In genomic region chr2:102876141-102876540, GRCm38 (mm10) we compare ENCODE assay signal across 15 mouse cellular contexts. TPM values are rescaled to one million over a fixed set of nuclear protein-coding genes. Genes with fewer than 3 reads are reported as not detected.
DNase-seq lines count a peak whose midpoint lies in the region; ATAC-seq and TF ChIP-seq lines count a peak whose summit lies in the region.
"Had no signal": no experiment of that assay in that cellular context is flagged by ENCODE, and none has a peak within 500 bp of the region (broad histone marks: within the 10 kb centered on the region; RNA-seq: fewer than 3 reads in every experiment).

No protein-coding gene starts in this region.

- peaks cover 62% of the 10 kb centered on the region for H3K4me1 ChIP-seq in heart, embryonic 13.5 days
- H3K4me1 ChIP-seq in bone marrow, adult 2 months (ENCODE audit: control insufficient read depth, insufficient read depth, low read length) = peaks cover 6% of the 10 kb centered on the region
- H3K4me1 ChIP-seq: midbrain, embryonic 12.5 days had no signal

- H3K27me3 ChIP-seq in heart, embryonic 13.5 days (replicated peaks) = no peaks in the 10 kb centered on the region
- H3K27me3 ChIP-seq: forebrain, embryonic 15.5 days; midbrain, embryonic 12.5 days had no signal

- DNase-seq in heart, postnatal 10 days = no peak
- DNase-seq in 416B (ENCODE audit: low read depth) = peak; percentile 35
- DNase-seq in left cerebral cortex, adult 8-10 months (ENCODE audit: low spot score in 2 of 2) = no peak
- no peak for DNase-seq in kidney, postnatal 25 days
- DNase-seq: adrenal gland, postnatal 25 days; cerebellum, postnatal 25 days; layer of hippocampus, adult 9-11 months; thymus, postnatal 25 days had no signal

- H3K9ac ChIP-seq in heart, embryonic 13.5 days = no peak overlapping the region
- H3K9ac ChIP-seq: forebrain, embryonic 15.5 days; midbrain, embryonic 12.5 days had no signal

- intact Hi-C loops in heart, postnatal 10 days (cut with DNase I) = no loop called here

- no peak overlapping the region for H3K4me2 ChIP-seq in heart, embryonic 13.5 days
- H3K4me2 ChIP-seq: forebrain, embryonic 15.5 days; liver, embryonic 11.5 days; midbrain, embryonic 12.5 days had no signal

- ATAC-seq in heart, embryonic 13.5 days (ENCODE audit: extremely low read depth, insufficient number of reproducible peaks, low FRiP score, low TSS enrichment) = no peak
- ATAC-seq in granulocyte monocyte progenitor cell, adult 5-6 weeks (replicated peaks; ENCODE audit: poor library complexity, severe bottlenecking) = peak; percentile 69
- ATAC-seq in erythroid progenitor cell, adult 5-6 weeks (replicated peaks; ENCODE audit: low FRiP score, poor library complexity, severe bottlenecking) = no peak
- ATAC-seq: forebrain, embryonic 15.5 days had no signal

- H3K36me3 ChIP-seq in heart, embryonic 13.5 days = no peaks in the 10 kb centered on the region
- H3K36me3 ChIP-seq: forebrain, embryonic 15.5 days; midbrain, embryonic 12.5 days had no signal

- H3K4me3 ChIP-seq in heart, embryonic 13.5 days = no peak overlapping the region
- H3K4me3 ChIP-seq in bone marrow, adult 2 months (replicated peaks; ENCODE audit: control insufficient read depth, low read depth, low read length) = no peak overlapping the region
- H3K4me3 ChIP-seq: forebrain, embryonic 15.5 days; midbrain, embryonic 12.5 days had no signal

- no peak for TF ChIP-seq CTCF in bone marrow, adult 2 months (IDR thresholded peaks at IDR 0.05; ENCODE audit: control insufficient read depth, insufficient read depth, low read length)

- TF ChIP-seq POLR2A in bone marrow, adult 2 months (IDR thresholded peaks at IDR 0.05; ENCODE audit: borderline replicate concordance, control insufficient read depth, low read depth, low read length) = no peak

- no peaks in the 10 kb centered on the region for H3K9me3 ChIP-seq in heart, embryonic 13.5 days
- H3K9me3 ChIP-seq: forebrain, embryonic 15.5 days; midbrain, embryonic 12.5 days had no signal

- peak overlapping the region; percentile 61 for H3K27ac ChIP-seq in heart, embryonic 13.5 days (replicated peaks)
- H3K27ac ChIP-seq in bone marrow, adult 2 months (ENCODE audit: control insufficient read depth, insufficient read depth, low read depth, low read length, poor library complexity) = peak overlapping the region; percentile 6; the same call in 1 of the 2 replicates
- H3K27ac ChIP-seq: forebrain, embryonic 15.5 days; midbrain, embryonic 12.5 days had no signal

- 11% methylated on average over 1 of the region's 1 CpGs for WGBS in heart, embryonic 13.5 days
- WGBS in bone marrow, adult 2 months = 17% methylated on average over 1 of the region's 1 CpGs

RNA-seq across cellular contexts. Expression of gene Cd44, which starts 25.3 kb away (rescaled TPM):
- polyA plus RNA-seq in heart, embryonic 13.5 days (2015; fragmentation: Nextera tagmentation; extraction: Ambion mirVana) = 19.7 and 23.2 TPM in 2 replicates
- 10 to 100 TPM; 19.8 to 22.7 TPM for total RNA-seq in heart, postnatal 10 days (2021)
- 16.4 and 39.6 TPM in 2 replicates for polyA plus RNA-seq in bone marrow, adult 2 months (2011; ENCODE audit: insufficient read depth, insufficient read length, low replicate concordance, missing spikeins)
- 119 and 145 TPM in 2 replicates for total RNA-seq in granulocyte monocyte progenitor cell, adult 5-6 weeks (2014; fragmentation: Nextera tagmentation)
- total RNA-seq in granulocyte monocyte progenitor cell, adult 5-6 weeks (2017) = 130 and 135 TPM in 2 replicates
- 1 to 10 TPM; 3.8 to 9.0 (median 5.8) TPM for total RNA-seq in left cerebral cortex, adult 8-10 months (2022)
- total RNA-seq in erythroid progenitor cell, adult 5-6 weeks (2015; ENCODE audit: low replicate concordance) = 51.5 and 61.6 TPM in 2 replicates
- 30.2 and 31.8 TPM in 2 replicates for total RNA-seq in erythroid progenitor cell, adult 5-6 weeks (2017; ENCODE audit: low replicate concordance)
